Mouse (Mus musculus) hindbrain, embryonic 11.5 days (tissue): ENCODE measurements around the gene Cops8. TPM values are rescaled to one million over a fixed set of nuclear protein-coding genes. Genes with fewer than 3 reads are reported as not detected.

Experiments
- ATAC-seq: fragments of 200-750 bp; cut with Nextera tagmentation; 2 replicates; pipeline ENCODE4 v1.8.0; 2017; ENCODE audit warnings: mild to moderate bottlenecking, moderate TSS enrichment, moderate library complexity; ENCODE audit not compliant: low FRiP score
- DNase-seq: peaks from one replicate; pipeline ENCODE4 v3.0.0-alpha.2; 2015; ENCODE audit warnings: low spot score
- H3K27ac ChIP-seq: fragments of 300-500 bp; sonication (generic); 2 replicates; pipeline ENCODE4 v1.5.1; 2014; ENCODE audit warnings: mild to moderate bottlenecking, low read depth, low read length
- H3K27me3 ChIP-seq: fragments of 300-500 bp; sonication (generic); 2 replicates; pipeline ENCODE4 v1.6.1; 2014; ENCODE audit warnings: mild to moderate bottlenecking, low read length, moderate library complexity, mixed read lengths; ENCODE audit not compliant: control insufficient read depth, insufficient read depth
- H3K36me3 ChIP-seq: fragments of 300-500 bp; sonication (generic); 2 replicates; pipeline ENCODE4 v1.6.1; 2014; ENCODE audit warnings: mild to moderate bottlenecking, low read length, moderate library complexity, mixed read lengths; ENCODE audit not compliant: control insufficient read depth, insufficient read depth
- H3K4me1 ChIP-seq: fragments of 300-500 bp; sonication (generic); replicated peaks from 2 replicates; pipeline ENCODE4 v1.6.1; 2014; ENCODE audit warnings: low read length, mixed read lengths; ENCODE audit not compliant: control insufficient read depth, insufficient read depth
- H3K4me2 ChIP-seq: fragments of 300-500 bp; sonication (generic); replicated peaks from 2 replicates; pipeline ENCODE4 v1.6.1; 2014; ENCODE audit warnings: mild to moderate bottlenecking, low read depth, low read length
- H3K4me3 ChIP-seq: fragments of 300-500 bp; sonication (generic); 2 replicates; pipeline ENCODE4 v1.5.1; 2014; ENCODE audit warnings: low read depth, low read length
- H3K9ac ChIP-seq: fragments of 300-500 bp; sonication (generic); 2 replicates; pipeline ENCODE4 v1.6.1; 2014; ENCODE audit warnings: low read depth, low read length
- H3K9me3 ChIP-seq: fragments of 300-500 bp; sonication (generic); 2 replicates; pipeline ENCODE4 v1.6.1; 2016; ENCODE audit warnings: low read length; ENCODE audit not compliant: control insufficient read depth
- WGBS: fragments of 180-500 bp; shearing (Covaris S2); extraction: QIAGEN DNeasy Blood & Tissue Kit; methylation state at CpG from one replicate; pipeline ENCODE4 v1.1.7; 2014; 5-methylcytosine and 5-hydroxymethylcytosine counted together
- polyA plus RNA-seq: library from polyadenylated mRNA; unstranded; fragments of >200 nt; fragmentation: Nextera tagmentation; extraction: Ambion mirVana; gene quantifications from 2 replicates; pipeline ENCODE4 v1.2.1, GENCODE M21; 2014

Cops8 gene
- 195 and 207 TPM in 2 replicates for polyA plus RNA-seq

DNA sequence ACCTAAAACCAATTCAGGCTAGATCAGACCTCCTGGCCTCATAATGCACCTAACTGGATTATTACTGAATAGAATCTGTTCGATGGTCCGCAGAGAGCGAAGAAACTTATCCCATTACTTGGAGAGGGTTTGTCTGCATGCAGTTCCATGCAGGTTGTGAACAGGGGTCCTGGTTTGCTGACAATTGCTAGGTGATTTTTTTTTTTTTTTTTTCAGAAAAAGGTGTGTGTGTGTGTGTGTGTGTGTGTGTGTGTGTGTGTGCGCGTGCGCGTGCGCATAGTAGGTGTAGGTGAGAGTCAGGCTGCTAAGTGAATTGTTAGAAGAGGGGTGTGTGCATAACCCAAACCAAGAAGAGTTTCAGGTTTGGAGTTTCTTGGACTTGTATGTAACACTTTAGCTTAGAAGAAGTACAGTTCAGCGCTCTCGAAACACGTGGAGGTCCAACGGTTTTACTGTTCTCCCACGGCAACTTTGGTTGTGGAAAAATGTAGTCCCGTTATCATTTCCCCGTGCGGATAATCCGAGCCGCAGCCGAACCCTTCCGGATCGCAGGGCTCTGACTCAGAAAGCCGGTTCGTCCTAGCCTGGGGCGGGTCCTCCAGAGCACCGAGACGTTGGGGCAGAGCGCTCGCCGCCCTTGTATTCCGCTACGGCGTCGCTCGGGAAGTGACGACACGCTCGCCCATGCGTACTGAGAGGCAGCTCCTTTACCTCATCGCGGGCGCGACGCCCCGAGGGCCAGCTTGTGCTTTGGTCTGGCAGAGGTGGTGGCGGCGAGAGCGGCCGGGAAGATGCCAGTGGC, at the start of gene Cops8:
Cops8 (plus strand) TSS at position 223 of the 802 bp plus-strand sequence.
- H3K9me3 ChIP-seq, result no peaks in the 10 kb centered on the region
- no peak within 1 kb of the TSS; the same call in 1 of the 2 replicates for H3K27ac ChIP-seq
- H3K9ac ChIP-seq, result peak within 1 kb of the TSS; percentile 86
- peak; percentile 98 for ATAC-seq
- H3K4me3 ChIP-seq, result peak within 1 kb of the TSS; percentile 90
- H3K4me1 ChIP-seq, result 0 out of 2 replicates have a peak, but pooled peaks cover 2% of the 10 kb centered on the region
- WGBS, result 6% methylated on average over 48 of the region's 48 CpGs
- H3K4me2 ChIP-seq, result peak within 1 kb of the TSS; percentile 62
- no peaks in the 10 kb centered on the region for H3K27me3 ChIP-seq
- no peaks in the 10 kb centered on the region for H3K36me3 ChIP-seq
- peak; percentile 98 for DNase-seq

DNA sequence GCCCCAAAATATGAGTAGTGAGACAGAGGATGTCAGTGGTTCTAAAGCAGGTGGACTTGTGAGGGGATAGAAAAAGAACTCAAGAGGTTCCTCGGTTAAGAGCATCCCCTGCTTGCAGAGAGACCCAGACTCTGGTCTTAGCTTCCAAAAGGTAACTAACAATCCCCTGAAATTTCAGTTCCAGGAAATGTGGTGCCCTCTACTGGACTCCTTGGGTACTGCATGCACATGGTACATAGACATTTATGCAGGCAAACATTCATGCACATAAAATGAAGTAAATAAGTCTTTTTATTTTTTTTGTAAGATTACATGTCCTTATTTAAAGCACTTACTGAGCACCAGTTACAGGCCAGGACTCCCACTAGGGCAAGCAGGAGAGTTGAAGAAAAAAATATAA, 45.6 kb upstream of the Cops8 start:
- Histone ChIP-seq H3K27ac (no peak overlapping the region), H3K9ac (no peak overlapping the region), H3K36me3 (no peaks in the 10 kb centered on the region), H3K4me3 (no peak overlapping the region), H3K9me3 (no peaks in the 10 kb centered on the region), H3K4me2 (no peak overlapping the region), H3K4me1 (no peaks in the 10 kb centered on the region), H3K27me3 (no peaks in the 10 kb centered on the region)
- ATAC-seq (no peak), DNase-seq (peak; percentile 46)
- 90% methylated on average over 1 of the region's 1 CpGs for WGBS

GRCm38 (mm10) chr1:90560942-90561726, 41.6 kb upstream of the Cops8 start:
- H3K4me3 ChIP-seq, result no peak overlapping the region
- H3K36me3 ChIP-seq, result no peaks in the 10 kb centered on the region
- DNase-seq (no peak), ATAC-seq (no peak)
- no peaks in the 10 kb centered on the region for H3K27me3 ChIP-seq
- H3K27ac ChIP-seq, result no peak overlapping the region
- H3K9ac ChIP-seq, result no peak overlapping the region
- no peaks in the 10 kb centered on the region for H3K9me3 ChIP-seq
- no peak overlapping the region for H3K4me2 ChIP-seq
- no peaks in the 10 kb centered on the region for H3K4me1 ChIP-seq
- 49% methylated on average over 5 of the region's 5 CpGs for WGBS

- no peaks in the 10 kb centered on the region; the same call in 1 of the 2 replicates for H3K4me1 ChIP-seq
- WGBS, result 92% methylated on average over 3 of the region's 3 CpGs
- no peak overlapping the region for H3K4me2 ChIP-seq
- H3K27me3 ChIP-seq, result no peaks in the 10 kb centered on the region
- no peak overlapping the region for H3K4me3 ChIP-seq
- H3K36me3 ChIP-seq, result no peaks in the 10 kb centered on the region
- no peak overlapping the region for H3K27ac ChIP-seq
- no peak for DNase-seq
- ATAC-seq, result no peak
- no peak overlapping the region for H3K9ac ChIP-seq
- H3K9me3 ChIP-seq, result no peaks in the 10 kb centered on the region
These were observed 38.8 kb upstream of the Cops8 start for GRCm38 (mm10) chr1:90563945-90564344.

DNA sequence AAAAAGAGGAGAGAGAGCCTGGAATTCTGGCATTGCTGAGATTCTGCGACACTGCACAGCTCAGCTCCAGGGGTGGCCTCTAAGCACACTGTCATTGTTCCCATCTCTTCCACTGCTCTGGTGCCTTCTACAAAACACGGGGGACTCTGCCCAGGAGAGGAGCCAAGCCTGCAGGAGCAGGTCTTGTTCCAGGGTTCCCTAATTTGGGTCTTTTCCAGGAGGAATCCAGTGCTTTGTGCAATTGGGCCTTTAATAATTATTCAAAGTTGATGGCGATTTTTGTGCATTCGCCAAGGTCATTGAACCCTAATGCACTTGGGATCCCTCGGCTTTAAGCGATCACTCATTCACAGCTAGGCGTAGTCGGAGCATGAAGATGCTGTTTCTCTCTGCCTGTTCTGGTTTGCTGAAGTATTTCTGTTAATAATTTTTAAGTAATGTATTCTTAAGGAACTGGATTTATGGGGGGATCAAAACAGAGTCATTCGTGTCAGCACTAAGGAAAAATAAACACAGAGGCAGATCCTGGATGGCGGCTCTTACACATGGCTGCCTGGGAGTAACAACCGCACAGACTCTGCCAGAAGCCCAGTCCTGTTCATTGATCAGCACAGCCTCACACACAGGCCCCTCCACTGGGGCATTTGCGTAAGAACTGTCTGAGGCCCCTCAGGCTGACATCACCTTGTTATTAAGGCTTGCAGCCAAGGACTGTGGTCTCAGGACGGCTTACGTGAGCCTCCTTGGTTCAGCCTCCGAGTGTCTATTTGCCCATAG, 35.9 kb upstream of the Cops8 start:
- Histone ChIP-seq H3K9ac (no peak overlapping the region), H3K27me3 (no peaks in the 10 kb centered on the region), H3K27ac (no peak overlapping the region), H3K4me3 (no peak overlapping the region), H3K36me3 (no peaks in the 10 kb centered on the region), H3K4me1 (no peaks in the 10 kb centered on the region; the same call in 1 of the 2 replicates), H3K4me2 (no peak overlapping the region), H3K9me3 (no peaks in the 10 kb centered on the region)
- DNase-seq, result no peak
- 57% methylated on average over 15 of the region's 15 CpGs for WGBS
- ATAC-seq, result no peak

- DNase-seq, result no peak
- H3K4me3 ChIP-seq, result no peak overlapping the region
- 88% methylated on average over 6 of the region's 6 CpGs for WGBS
- no peaks in the 10 kb centered on the region for H3K36me3 ChIP-seq
- no peaks in the 10 kb centered on the region; the same call in 1 of the 2 replicates for H3K4me1 ChIP-seq
- no peak overlapping the region for H3K4me2 ChIP-seq
- H3K9me3 ChIP-seq, result no peaks in the 10 kb centered on the region
- no peak overlapping the region for H3K27ac ChIP-seq
- H3K27me3 ChIP-seq, result no peaks in the 10 kb centered on the region
- ATAC-seq, result no peak
- H3K9ac ChIP-seq, result no peak overlapping the region
These were observed 28.9 kb upstream of the Cops8 start for GRCm38 (mm10) chr1:90573831-90574230.

GRCm38 (mm10) chr1:90574845-90575244, 27.9 kb upstream of the Cops8 start:
- DNase-seq (no peak), ATAC-seq (no peak)
- Histone ChIP-seq H3K4me3 (no peak overlapping the region), H3K27me3 (no peaks in the 10 kb centered on the region), H3K4me1 (no peaks in the 10 kb centered on the region; the same call in 1 of the 2 replicates), H3K27ac (no peak overlapping the region), H3K4me2 (no peak overlapping the region), H3K9ac (no peak overlapping the region), H3K9me3 (no peaks in the 10 kb centered on the region), H3K36me3 (no peaks in the 10 kb centered on the region)
- WGBS, result 48% methylated on average over 3 of the region's 3 CpGs

- no peak overlapping the region for H3K27ac ChIP-seq
- ATAC-seq, result no peak
- 71% methylated on average over 5 of the region's 5 CpGs for WGBS
- no peak for DNase-seq
- no peaks in the 10 kb centered on the region for H3K36me3 ChIP-seq
- no peak overlapping the region for H3K9ac ChIP-seq
- H3K4me2 ChIP-seq, result no peak overlapping the region
- H3K9me3 ChIP-seq, result no peaks in the 10 kb centered on the region
- H3K4me1 ChIP-seq, result no peaks in the 10 kb centered on the region; the same call in 1 of the 2 replicates
- no peaks in the 10 kb centered on the region for H3K27me3 ChIP-seq
- no peak overlapping the region for H3K4me3 ChIP-seq
These were observed 25.4 kb upstream of the Cops8 start for GRCm38 (mm10) chr1:90577417-90577816.
